Mouse (Mus musculus): Measurements from ENCODE around the gene Cd47.

The Cd47 gene

GRCm38 (mm10) chr16:49832339-49832738 is 32.0 kb downstream of the Cd47 start:
- DNase-seq (ENCODE audit: low spot score): no peak

- DNase-seq (ENCODE audit: low spot score): no peak
These were observed 33.9 kb downstream of the Cd47 start for GRCm38 (mm10) chr16:49834130-49834693.

- DNase-seq (ENCODE audit: low spot score): no peak
These were observed 36.4 kb downstream of the Cd47 start for GRCm38 (mm10) chr16:49836634-49837164.

GRCm38 (mm10) chr16:49838923-49839322 is 38.6 kb downstream of the Cd47 start:
- no peak for DNase-seq (ENCODE audit: low spot score)

GRCm38 (mm10) chr16:49839681-49840535 is 39.6 kb downstream of the Cd47 start:
- DNase-seq (ENCODE audit: low spot score): no peak

- DNase-seq (ENCODE audit: low spot score): no peak
These were observed 43.4 kb downstream of the Cd47 start for GRCm38 (mm10) chr16:49843723-49844122.

- DNase-seq (ENCODE audit: low spot score): no peak
These were observed 47.1 kb downstream of the Cd47 start for GRCm38 (mm10) chr16:49847224-49848003.

GRCm38 (mm10) chr16:49848651-49849050 is 48.3 kb downstream of the Cd47 start:
- DNase-seq (ENCODE audit: low spot score): no peak

GRCm38 (mm10) chr16:49852940-49853339 is 52.6 kb downstream of the Cd47 start:
- DNase-seq (ENCODE audit: low spot score): no peak

GRCm38 (mm10) chr16:49853633-49854032 is 53.3 kb downstream of the Cd47 start:
- DNase-seq (ENCODE audit: low spot score): no peak

GRCm38 (mm10) chr16:49854194-49854593 is 53.9 kb downstream of the Cd47 start:
- no peak for DNase-seq (ENCODE audit: low spot score)

- DNase-seq (ENCODE audit: low spot score): peak; percentile 85
These were observed 54.9 kb downstream of the Cd47 start for GRCm38 (mm10) chr16:49854931-49855835.

- no peak for DNase-seq (ENCODE audit: low spot score)
These were observed 55.6 kb downstream of the Cd47 start for GRCm38 (mm10) chr16:49855836-49856503.

GRCm38 (mm10) chr16:49856661-49857060 is 56.3 kb downstream of the Cd47 start:
- DNase-seq (ENCODE audit: low spot score): no peak

GRCm38 (mm10) chr16:49857504-49858160 is 57.3 kb downstream of the Cd47 start:
- no peak for DNase-seq (ENCODE audit: low spot score)

- DNase-seq (ENCODE audit: low spot score): no peak
These were observed 58.0 kb downstream of the Cd47 start for GRCm38 (mm10) chr16:49858161-49858906.

- no peak for DNase-seq (ENCODE audit: low spot score)
These were observed 58.8 kb downstream of the Cd47 start for GRCm38 (mm10) chr16:49858907-49859853.

- no peak for DNase-seq (ENCODE audit: low spot score)
These were observed 61.7 kb downstream of the Cd47 start for GRCm38 (mm10) chr16:49861986-49862385.

Measured in ovary, postnatal 10 days (tissue).